Mouse (Mus musculus) hindbrain, embryonic 12.5 days (tissue): Measurements from ENCODE around the gene Egfem1. TPM values are rescaled to one million over a fixed set of nuclear protein-coding genes. Genes with fewer than 3 reads are reported as not detected.

Experiments
- microRNA counts: library from miRNA; unstranded; fragments of <30 nt; microRNA quantifications from one replicate; lab custom pipeline; 2017
- microRNA-seq: library from miRNA; unstranded; fragments of <30 nt; microRNA quantifications from one replicate; pipeline ENCODE4, GENCODE M21; 2017
- polyA plus RNA-seq: library from polyadenylated mRNA; unstranded; fragments of >200 nt; fragmentation: Nextera tagmentation; extraction: Ambion mirVana; gene quantifications from 2 replicates; pipeline ENCODE4 v1.2.1, GENCODE M21; 2016

Egfem1 gene
- polyA plus RNA-seq, 1 experiment from 2014 or later = 5.1 TPM

MicroRNAs within 50 kb of the gene (microRNA counts, 519-probe panel; counts per million panel counts)
- microRNA mmu-miR-551b (lab: Ali Mortazavi, UCI) = 3,114 counts per million, percentile 70 among the panel's probes with 10 or more counts

Small RNA genes within 50 kb of the gene (microRNA-seq; reads per million reads assigned to microRNA genes)
- gene Mir21b (not detected), gene Mir551b (15.7 reads per million, percentile 27 among the genes with 10 or more reads in this experiment)

Other genes with a start within 250 kb of the Egfem1 start
- not detected in 2 replicates for gene Gm1527, start 189.4 kb upstream of the Egfem1 start, polyA plus RNA-seq